Mouse (Mus musculus) MN1 (cell line): Measurements from ENCODE around the gene Stk17b.
"Not testable (repeated sequence)": the region's sequence is repeated elsewhere in the genome, so short reads cannot be mapped to it uniquely, and the experiment has no call there.

ENCODE experiments used
- DNase-seq: peaks from one replicate; pipeline ENCODE4 v3.0.0-alpha.2; 2016; ENCODE audit warnings: low spot score

Stk17b gene

GRCm38 (mm10) chr1:53726883-53727282 lies 58.1 kb downstream of the Stk17b start:
- DNase-seq, result no peak

GRCm38 (mm10) chr1:53721353-53721752 lies 63.7 kb downstream of the Stk17b start:
- DNase-seq, result no peak

GRCm38 (mm10) chr1:53720601-53721351 lies 64.2 kb downstream of the Stk17b start:
- DNase-seq, result no peak

- no peak for DNase-seq
Measured at GRCm38 (mm10) chr1:53715966-53716515, 69.0 kb downstream of the Stk17b start.

GRCm38 (mm10) chr1:53715446-53715845 lies 69.6 kb downstream of the Stk17b start:
- DNase-seq, result peak; percentile 57

- DNase-seq, result not testable (repeated sequence)
Measured at GRCm38 (mm10) chr1:53713383-53713782, 71.6 kb downstream of the Stk17b start.

GRCm38 (mm10) chr1:53711069-53711468 lies 74.0 kb downstream of the Stk17b start:
- DNase-seq, result no peak

- not testable (repeated sequence) for DNase-seq
Measured at GRCm38 (mm10) chr1:53709602-53710001, 75.4 kb downstream of the Stk17b start.

- no peak for DNase-seq
Measured at GRCm38 (mm10) chr1:53706431-53707361, 78.3 kb downstream of the Stk17b start, which contains the start of gene Dnah7a. Dnah7a (minus strand) TSS chr1:53706784.
